ENCODE assay signal across 24 mouse cellular contexts in the genomic region with DNA sequence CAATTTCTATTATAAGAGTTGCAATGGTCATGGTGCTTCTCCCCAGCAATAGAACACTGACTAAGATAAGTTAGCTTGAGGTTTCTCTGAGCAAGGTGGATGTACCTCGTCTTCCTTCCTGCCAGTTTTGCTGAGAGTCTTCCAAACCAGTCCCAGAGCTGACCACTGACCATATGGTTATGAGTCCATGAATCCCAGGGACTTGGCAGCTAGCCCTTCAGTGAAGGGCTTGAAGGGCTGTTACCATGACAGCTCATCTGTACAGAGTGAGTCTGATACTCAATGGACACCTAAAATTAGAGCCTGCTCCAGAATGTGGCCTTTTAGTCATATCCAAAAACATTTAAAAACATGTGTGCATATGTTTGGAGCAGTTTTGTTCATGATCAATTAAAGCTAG.
"Had no signal": no experiment of that assay in that cellular context is flagged by ENCODE, and none has a peak within 500 bp of the region (broad histone marks: within the 10 kb centered on the region; RNA-seq: fewer than 3 reads in every experiment).

No protein-coding gene starts in this region.

- H3K27me3 ChIP-seq: kidney, embryonic 15.5 days; limb, embryonic 13.5 days; liver, embryonic 12.5 days; liver, embryonic 15.5 days; lung, embryonic 15.5 days; megakaryocyte, embryonic 14.5 days; midbrain, embryonic 13.5 days; neural tube, embryonic 12.5 days; neural tube, embryonic 15.5 days; stomach, embryonic 15.5 days had no signal

- H3K9ac ChIP-seq: kidney, embryonic 15.5 days; limb, embryonic 13.5 days; liver, embryonic 12.5 days; liver, embryonic 15.5 days; lung, embryonic 15.5 days; midbrain, embryonic 13.5 days; neural tube, embryonic 12.5 days; neural tube, embryonic 15.5 days; stomach, embryonic 15.5 days had no signal

- H3K27ac ChIP-seq: kidney, embryonic 15.5 days; left cerebral cortex, adult 2 months; limb, embryonic 10.5 days; limb, embryonic 13.5 days; liver, embryonic 12.5 days; liver, embryonic 15.5 days; lung, embryonic 15.5 days; midbrain, embryonic 10.5 days; midbrain, embryonic 13.5 days; neural tube, embryonic 12.5 days; neural tube, embryonic 15.5 days; stomach, embryonic 15.5 days had no signal

- DNase-seq: kidney, adult 8-10 months; kidney, postnatal 10 days; kidney, postnatal 36 days; layer of hippocampus, postnatal 36 days; liver; lung, adult 18-20 months; lung, postnatal 10 days; lung, postnatal 36 days; right cerebral cortex, postnatal 25 days; spleen, adult 18-20 months; thymus, postnatal 25 days had no signal

- H3K4me2 ChIP-seq: kidney, embryonic 15.5 days; limb, embryonic 13.5 days; liver, embryonic 12.5 days; liver, embryonic 15.5 days; lung, embryonic 15.5 days; midbrain, embryonic 13.5 days; neural tube, embryonic 12.5 days; neural tube, embryonic 15.5 days; stomach, embryonic 15.5 days had no signal

- H3K9me3 ChIP-seq: kidney, embryonic 15.5 days; limb, embryonic 10.5 days; limb, embryonic 13.5 days; liver, embryonic 12.5 days; liver, embryonic 15.5 days; lung, embryonic 15.5 days; megakaryocyte, embryonic 14.5 days; midbrain, embryonic 10.5 days; midbrain, embryonic 13.5 days; neural tube, embryonic 12.5 days; neural tube, embryonic 15.5 days; stomach, embryonic 15.5 days had no signal

- H3K36me3 ChIP-seq: kidney, embryonic 15.5 days; limb, embryonic 10.5 days; limb, embryonic 13.5 days; liver, embryonic 12.5 days; liver, embryonic 15.5 days; lung, embryonic 15.5 days; midbrain, embryonic 10.5 days; midbrain, embryonic 13.5 days; neural tube, embryonic 12.5 days; neural tube, embryonic 15.5 days; stomach, embryonic 15.5 days had no signal

- ATAC-seq: liver, embryonic 12.5 days; midbrain, embryonic 13.5 days had no signal

- H3K4me1 ChIP-seq: kidney, embryonic 15.5 days; limb, embryonic 10.5 days; limb, embryonic 13.5 days; liver, embryonic 12.5 days; liver, embryonic 15.5 days; lung, embryonic 15.5 days; megakaryocyte, embryonic 14.5 days; midbrain, embryonic 13.5 days; neural tube, embryonic 12.5 days; neural tube, embryonic 15.5 days; stomach, embryonic 15.5 days had no signal

- H3K4me3 ChIP-seq: kidney, embryonic 15.5 days; left cerebral cortex, adult 2 months; limb, embryonic 10.5 days; limb, embryonic 13.5 days; liver, embryonic 12.5 days; liver, embryonic 15.5 days; lung, embryonic 15.5 days; megakaryocyte, embryonic 14.5 days; midbrain, embryonic 10.5 days; midbrain, embryonic 13.5 days; neural tube, embryonic 12.5 days; neural tube, embryonic 15.5 days; stomach, embryonic 15.5 days had no signal
